Mouse (Mus musculus): ENCODE data around the gene Opcml.

Gene Opcml

GRCm38 (mm10) chr9:28262021-28262420 lies 471.4 kb downstream of the Opcml start:
- H3K4me3 ChIP-seq (replicated peaks; ENCODE audit: low read length) = no peak overlapping the region
- no peaks in the 10 kb centered on the region for H3K36me3 ChIP-seq (ENCODE audit: insufficient read depth, low read length)
- peaks cover 6% of the 10 kb centered on the region for H3K4me1 ChIP-seq (replicated peaks; ENCODE audit: low read depth, low read length)
- TF ChIP-seq POU5F1 (IDR thresholded peaks at IDR 0.05; ENCODE audit: borderline replicate concordance, low read length) (no peak), CTCF (conservative IDR thresholded peaks at IDR 0.05; ENCODE audit: low read length) (no peak), NANOG (IDR thresholded peaks at IDR 0.05; ENCODE audit: borderline replicate concordance, low read length) (no peak)
- peaks cover 9% of the 10 kb centered on the region for H3K27me3 ChIP-seq (ENCODE audit: insufficient read depth, low read length)
- no peaks in the 10 kb centered on the region for H3K9me3 ChIP-seq (ENCODE audit: low read length)

- Histone ChIP-seq H3K4me1 (replicated peaks; ENCODE audit: low read depth, low read length) (peaks cover 6% of the 10 kb centered on the region), H3K9me3 (ENCODE audit: low read length) (no peaks in the 10 kb centered on the region)
- no peak for TF ChIP-seq CTCF (conservative IDR thresholded peaks at IDR 0.05; ENCODE audit: low read length)
- TF ChIP-seq NANOG (IDR thresholded peaks at IDR 0.05; ENCODE audit: borderline replicate concordance, low read length) = no peak
- TF ChIP-seq POU5F1 (IDR thresholded peaks at IDR 0.05; ENCODE audit: borderline replicate concordance, low read length) = no peak
Observed at GRCm38 (mm10) chr9:28262896-28263295, 472.3 kb downstream of the Opcml start.

GRCm38 (mm10) chr9:28264761-28265160 lies 474.2 kb downstream of the Opcml start:
- Histone ChIP-seq H3K27me3 (ENCODE audit: insufficient read depth, low read length) (peaks cover 5% of the 10 kb centered on the region; the same call in 1 of the 2 replicates), H3K4me1 (replicated peaks; ENCODE audit: low read depth, low read length) (peaks cover 6% of the 10 kb centered on the region), H3K9me3 (ENCODE audit: low read length) (no peaks in the 10 kb centered on the region), H3K36me3 (ENCODE audit: insufficient read depth, low read length) (no peaks in the 10 kb centered on the region), H3K4me3 (replicated peaks; ENCODE audit: low read length) (no peak overlapping the region)
- TF ChIP-seq NANOG (IDR thresholded peaks at IDR 0.05; ENCODE audit: borderline replicate concordance, low read length) (no peak), POU5F1 (IDR thresholded peaks at IDR 0.05; ENCODE audit: borderline replicate concordance, low read length) (no peak), CTCF (conservative IDR thresholded peaks at IDR 0.05; ENCODE audit: low read length) (no peak)

More at GRCm38 (mm10) chr9:28262896-28263295, 472.3 kb downstream of the Opcml start:
- no peaks in the 10 kb centered on the region for H3K36me3 ChIP-seq (ENCODE audit: insufficient read depth, low read length)
- H3K4me3 ChIP-seq (replicated peaks; ENCODE audit: low read length) = no peak overlapping the region
- H3K27me3 ChIP-seq (ENCODE audit: insufficient read depth, low read length) = peaks cover 9% of the 10 kb centered on the region

GRCm38 (mm10) chr9:28273816-28274215 lies 483.2 kb downstream of the Opcml start:
- Histone ChIP-seq H3K4me3 (replicated peaks; ENCODE audit: low read length) (no peak overlapping the region), H3K9me3 (ENCODE audit: low read length) (no peaks in the 10 kb centered on the region), H3K36me3 (ENCODE audit: insufficient read depth, low read length) (no peaks in the 10 kb centered on the region), H3K4me1 (replicated peaks; ENCODE audit: low read depth, low read length) (no peaks in the 10 kb centered on the region), H3K27me3 (ENCODE audit: insufficient read depth, low read length) (no peaks in the 10 kb centered on the region)
- TF ChIP-seq CTCF (conservative IDR thresholded peaks at IDR 0.05; ENCODE audit: low read length) = no peak
- no peak for TF ChIP-seq POU5F1 (IDR thresholded peaks at IDR 0.05; ENCODE audit: borderline replicate concordance, low read length)
- TF ChIP-seq NANOG (IDR thresholded peaks at IDR 0.05; ENCODE audit: borderline replicate concordance, low read length) = no peak

- Histone ChIP-seq H3K36me3 (ENCODE audit: insufficient read depth, low read length) (no peaks in the 10 kb centered on the region), H3K27me3 (ENCODE audit: insufficient read depth, low read length) (no peaks in the 10 kb centered on the region), H3K4me1 (replicated peaks; ENCODE audit: low read depth, low read length) (0 out of 2 replicates have a peak, but pooled peaks cover 4% of the 10 kb centered on the region), H3K4me3 (replicated peaks; ENCODE audit: low read length) (no peak overlapping the region), H3K9me3 (ENCODE audit: low read length) (no peaks in the 10 kb centered on the region; the same call in 1 of the 2 replicates)
- TF ChIP-seq POU5F1 (IDR thresholded peaks at IDR 0.05; ENCODE audit: borderline replicate concordance, low read length) (no peak), NANOG (IDR thresholded peaks at IDR 0.05; ENCODE audit: borderline replicate concordance, low read length) (no peak), CTCF (conservative IDR thresholded peaks at IDR 0.05; ENCODE audit: low read length) (no peak)
Observed at GRCm38 (mm10) chr9:28278555-28278954, 488.0 kb downstream of the Opcml start.

- Histone ChIP-seq H3K36me3 (ENCODE audit: insufficient read depth, low read length) (no peaks in the 10 kb centered on the region), H3K9me3 (ENCODE audit: low read length) (no peaks in the 10 kb centered on the region; the same call in 1 of the 2 replicates), H3K27me3 (ENCODE audit: insufficient read depth, low read length) (no peaks in the 10 kb centered on the region), H3K4me3 (replicated peaks; ENCODE audit: low read length) (no peak overlapping the region), H3K4me1 (replicated peaks; ENCODE audit: low read depth, low read length) (0 out of 2 replicates have a peak, but pooled peaks cover 4% of the 10 kb centered on the region)
- TF ChIP-seq NANOG (IDR thresholded peaks at IDR 0.05; ENCODE audit: borderline replicate concordance, low read length) (no peak), CTCF (conservative IDR thresholded peaks at IDR 0.05; ENCODE audit: low read length) (no peak), POU5F1 (IDR thresholded peaks at IDR 0.05; ENCODE audit: borderline replicate concordance, low read length) (no peak)
Observed at GRCm38 (mm10) chr9:28281025-28281424, 490.4 kb downstream of the Opcml start.

- Histone ChIP-seq H3K27me3 (ENCODE audit: insufficient read depth, low read length) (no peaks in the 10 kb centered on the region), H3K4me1 (replicated peaks; ENCODE audit: low read depth, low read length) (0 out of 2 replicates have a peak, but pooled peaks cover 4% of the 10 kb centered on the region), H3K4me3 (replicated peaks; ENCODE audit: low read length) (no peak overlapping the region), H3K9me3 (ENCODE audit: low read length) (no peaks in the 10 kb centered on the region; the same call in 1 of the 2 replicates), H3K36me3 (ENCODE audit: insufficient read depth, low read length) (no peaks in the 10 kb centered on the region)
- TF ChIP-seq NANOG (IDR thresholded peaks at IDR 0.05; ENCODE audit: borderline replicate concordance, low read length) (no peak), POU5F1 (IDR thresholded peaks at IDR 0.05; ENCODE audit: borderline replicate concordance, low read length) (no peak), CTCF (conservative IDR thresholded peaks at IDR 0.05; ENCODE audit: low read length) (no peak)
Observed at GRCm38 (mm10) chr9:28281571-28281970, 491.0 kb downstream of the Opcml start.

- TF ChIP-seq POU5F1 (IDR thresholded peaks at IDR 0.05; ENCODE audit: borderline replicate concordance, low read length) (no peak), CTCF (conservative IDR thresholded peaks at IDR 0.05; ENCODE audit: low read length) (no peak), NANOG (IDR thresholded peaks at IDR 0.05; ENCODE audit: borderline replicate concordance, low read length) (no peak)
- Histone ChIP-seq H3K4me3 (replicated peaks; ENCODE audit: low read length) (no peak overlapping the region), H3K36me3 (ENCODE audit: insufficient read depth, low read length) (no peaks in the 10 kb centered on the region), H3K4me1 (replicated peaks; ENCODE audit: low read depth, low read length) (0 out of 2 replicates have a peak, but pooled peaks cover 4% of the 10 kb centered on the region), H3K27me3 (ENCODE audit: insufficient read depth, low read length) (no peaks in the 10 kb centered on the region), H3K9me3 (ENCODE audit: low read length) (no peaks in the 10 kb centered on the region; the same call in 1 of the 2 replicates)
Observed at GRCm38 (mm10) chr9:28285016-28285415, 494.4 kb downstream of the Opcml start.

GRCm38 (mm10) chr9:28286384-28286783 lies 495.8 kb downstream of the Opcml start:
- H3K4me3 ChIP-seq (replicated peaks; ENCODE audit: low read length) = no peak overlapping the region
- TF ChIP-seq CTCF (conservative IDR thresholded peaks at IDR 0.05; ENCODE audit: low read length) = no peak
- no peak for TF ChIP-seq POU5F1 (IDR thresholded peaks at IDR 0.05; ENCODE audit: borderline replicate concordance, low read length)
- no peak for TF ChIP-seq NANOG (IDR thresholded peaks at IDR 0.05; ENCODE audit: borderline replicate concordance, low read length)
- H3K27me3 ChIP-seq (ENCODE audit: insufficient read depth, low read length) = no peaks in the 10 kb centered on the region
- 0 out of 2 replicates have a peak, but pooled peaks cover 4% of the 10 kb centered on the region for H3K4me1 ChIP-seq (replicated peaks; ENCODE audit: low read depth, low read length)
- no peaks in the 10 kb centered on the region; the same call in 1 of the 2 replicates for H3K9me3 ChIP-seq (ENCODE audit: low read length)
- no peaks in the 10 kb centered on the region for H3K36me3 ChIP-seq (ENCODE audit: insufficient read depth, low read length)
